Mouse (Mus musculus): ENCODE results near the gene Olfr20. TPM values are rescaled to one million over a fixed set of nuclear protein-coding genes. Genes with fewer than 3 reads are reported as not detected.

Gene Olfr20
- polyA plus RNA-seq, 1 experiment from 2014 or later, result not detected

GRCm38 (mm10) chr11:73399514-73399913, 48.9 kb downstream of the Olfr20 start, which contains the start of gene Olfr1:
Olfr1 (minus strand) TSS chr11:73399614.
- DNase-seq (ENCODE audit: low spot score), result no peak
- no peak within 1 kb of the TSS for H3K4me3 ChIP-seq (replicated peaks; ENCODE audit: low read depth, low read length)
- no peaks in the 10 kb centered on the region for H3K36me3 ChIP-seq (ENCODE audit: insufficient read depth, low read length)
- H3K27me3 ChIP-seq (ENCODE audit: insufficient read depth, low read length), result no peaks in the 10 kb centered on the region
- H3K4me2 ChIP-seq (ENCODE audit: low read length), result no peak within 1 kb of the TSS
- no peak within 1 kb of the TSS for H3K9ac ChIP-seq (ENCODE audit: low read depth, low read length)
- ATAC-seq (replicated peaks; ENCODE audit: low FRiP score, low read depth), result no peak
- no peaks in the 10 kb centered on the region for H3K4me1 ChIP-seq (replicated peaks; ENCODE audit: insufficient read depth, low read length)
- no peaks in the 10 kb centered on the region for H3K9me3 ChIP-seq (replicated peaks; ENCODE audit: low read length)
- no peak within 1 kb of the TSS for H3K27ac ChIP-seq
- no peak for TF ChIP-seq CTCF (IDR thresholded peaks at IDR 0.05; ENCODE audit: low read depth)

Other genes with a start within 250 kb of the Olfr20 start
- 7.3 and 8.5 TPM in 2 replicates for gene Haspin, start 212.5 kb upstream of the Olfr20 start, polyA plus RNA-seq (2015; fragmentation: Nextera tagmentation; extraction: Ambion mirVana)
- gene P2rx5, start 190.4 kb upstream of the Olfr20 start, polyA plus RNA-seq (2015; fragmentation: Nextera tagmentation; extraction: Ambion mirVana), result 1.3 and 1.6 TPM in 2 replicates
- gene Emc6, start 173.7 kb upstream of the Olfr20 start, polyA plus RNA-seq (2015; fragmentation: Nextera tagmentation; extraction: Ambion mirVana), result 182 and 187 TPM in 2 replicates
- 227 and 237 TPM in 2 replicates for gene Tax1bp3, start 173.7 kb upstream of the Olfr20 start, polyA plus RNA-seq (2015; fragmentation: Nextera tagmentation; extraction: Ambion mirVana)
- 21.7 and 22.8 TPM in 2 replicates for gene Ctns, start 151.7 kb upstream of the Olfr20 start, polyA plus RNA-seq (2015; fragmentation: Nextera tagmentation; extraction: Ambion mirVana)
- gene Shpk, start 151.3 kb upstream of the Olfr20 start, polyA plus RNA-seq (2015; fragmentation: Nextera tagmentation; extraction: Ambion mirVana), result 3.8 and 3.9 TPM in 2 replicates
- not detected in 2 replicates for gene Trpv1, start 116.5 kb upstream of the Olfr20 start, polyA plus RNA-seq (2015; fragmentation: Nextera tagmentation; extraction: Ambion mirVana)
- gene Trpv3, start 83.4 kb upstream of the Olfr20 start, polyA plus RNA-seq (2015; fragmentation: Nextera tagmentation; extraction: Ambion mirVana), result 0.16 and 0.19 TPM in 2 replicates
- gene Aspa, start 21.2 kb upstream of the Olfr20 start, polyA plus RNA-seq (2015; fragmentation: Nextera tagmentation; extraction: Ambion mirVana), result 62.8 and 68.6 TPM in 2 replicates
- not detected in 2 replicates for gene Gm49340, start 21.0 kb upstream of the Olfr20 start, polyA plus RNA-seq (2015; fragmentation: Nextera tagmentation; extraction: Ambion mirVana)
- gene Spata22, start 21.0 kb upstream of the Olfr20 start, polyA plus RNA-seq (2015; fragmentation: Nextera tagmentation; extraction: Ambion mirVana), result 0.26 and 0.28 TPM in 2 replicates
- gene Olfr376, start 20.5 kb downstream of the Olfr20 start, polyA plus RNA-seq (2015; fragmentation: Nextera tagmentation; extraction: Ambion mirVana), result not detected in 2 replicates
- gene Olfr1, start 48.8 kb downstream of the Olfr20 start, polyA plus RNA-seq (2015; fragmentation: Nextera tagmentation; extraction: Ambion mirVana), result not detected in 2 replicates
- not detected in 2 replicates for gene Olfr378, start 77.7 kb downstream of the Olfr20 start, polyA plus RNA-seq (2015; fragmentation: Nextera tagmentation; extraction: Ambion mirVana)
- not detected in 2 replicates for gene Olfr380, start 106.7 kb downstream of the Olfr20 start, polyA plus RNA-seq (2015; fragmentation: Nextera tagmentation; extraction: Ambion mirVana)
- gene Olfr381, start 140.8 kb downstream of the Olfr20 start, polyA plus RNA-seq (2015; fragmentation: Nextera tagmentation; extraction: Ambion mirVana), result not detected in 2 replicates
- not detected in 2 replicates for gene Olfr382, start 166.4 kb downstream of the Olfr20 start, polyA plus RNA-seq (2015; fragmentation: Nextera tagmentation; extraction: Ambion mirVana)
- gene Olfr385, start 242.2 kb downstream of the Olfr20 start, polyA plus RNA-seq (2015; fragmentation: Nextera tagmentation; extraction: Ambion mirVana), result not detected in 2 replicates
- gene Olfr384, start 247.8 kb downstream of the Olfr20 start, polyA plus RNA-seq (2015; fragmentation: Nextera tagmentation; extraction: Ambion mirVana), result not detected in 2 replicates

All from kidney, postnatal 0 days (tissue).